Mouse (Mus musculus) intestine, embryonic 15.5 days (tissue): ENCODE measurements at regions not wholly inside any gene's neighbourhood (a gene's known extent, or its start where the extent isn't known, plus 50 kb on each side); places are given as distances from the start of the nearest gene placed in this dataset.
A peak's percentile ranks its signal among the peaks of the same experiment; 100 is the strongest.

Experiments used
- ATAC-seq: fragments of 200-750 bp; cut with Nextera tagmentation; 2 replicates; pipeline ENCODE4 v1.8.0; 2017; ENCODE audit warnings: moderate TSS enrichment, moderate library complexity
- H3K27ac ChIP-seq: fragments of 300-500 bp; sonication (generic); 2 replicates; pipeline ENCODE4 v1.5.1; 2015; ENCODE audit warnings: mild to moderate bottlenecking, inconsistent platforms
- H3K27me3 ChIP-seq: fragments of 300-500 bp; sonication (generic); replicated peaks from 2 replicates; pipeline ENCODE4 v1.6.1; 2015; ENCODE audit warnings: inconsistent platforms
- H3K36me3 ChIP-seq: fragments of 300-500 bp; sonication (generic); 2 replicates; pipeline ENCODE4 v1.6.1; 2015; ENCODE audit warnings: inconsistent platforms
- H3K4me1 ChIP-seq: fragments of 300-500 bp; sonication (generic); replicated peaks from 2 replicates; pipeline ENCODE4 v1.6.1; 2015; ENCODE audit warnings: inconsistent platforms
- H3K4me2 ChIP-seq: fragments of 300-500 bp; sonication (generic); replicated peaks from 2 replicates; pipeline ENCODE4 v1.6.1; 2015; ENCODE audit warnings: mild to moderate bottlenecking, inconsistent platforms
- H3K4me3 ChIP-seq: fragments of 300-500 bp; sonication (generic); replicated peaks from 2 replicates; pipeline ENCODE4 v1.5.1; 2015; ENCODE audit warnings: inconsistent platforms
- H3K9ac ChIP-seq: fragments of 300-500 bp; sonication (generic); 2 replicates; pipeline ENCODE4 v1.6.1; 2015; ENCODE audit warnings: inconsistent platforms
- H3K9me3 ChIP-seq: fragments of 300-500 bp; sonication (generic); 2 replicates; pipeline ENCODE4 v1.6.1; 2016; ENCODE audit warnings: inconsistent platforms
- WGBS: fragments of 180-500 bp; shearing (Covaris S2); methylation state at CpG from one replicate; pipeline ENCODE4 v1.1.7; 2015; 5-methylcytosine and 5-hydroxymethylcytosine counted together

DNA sequence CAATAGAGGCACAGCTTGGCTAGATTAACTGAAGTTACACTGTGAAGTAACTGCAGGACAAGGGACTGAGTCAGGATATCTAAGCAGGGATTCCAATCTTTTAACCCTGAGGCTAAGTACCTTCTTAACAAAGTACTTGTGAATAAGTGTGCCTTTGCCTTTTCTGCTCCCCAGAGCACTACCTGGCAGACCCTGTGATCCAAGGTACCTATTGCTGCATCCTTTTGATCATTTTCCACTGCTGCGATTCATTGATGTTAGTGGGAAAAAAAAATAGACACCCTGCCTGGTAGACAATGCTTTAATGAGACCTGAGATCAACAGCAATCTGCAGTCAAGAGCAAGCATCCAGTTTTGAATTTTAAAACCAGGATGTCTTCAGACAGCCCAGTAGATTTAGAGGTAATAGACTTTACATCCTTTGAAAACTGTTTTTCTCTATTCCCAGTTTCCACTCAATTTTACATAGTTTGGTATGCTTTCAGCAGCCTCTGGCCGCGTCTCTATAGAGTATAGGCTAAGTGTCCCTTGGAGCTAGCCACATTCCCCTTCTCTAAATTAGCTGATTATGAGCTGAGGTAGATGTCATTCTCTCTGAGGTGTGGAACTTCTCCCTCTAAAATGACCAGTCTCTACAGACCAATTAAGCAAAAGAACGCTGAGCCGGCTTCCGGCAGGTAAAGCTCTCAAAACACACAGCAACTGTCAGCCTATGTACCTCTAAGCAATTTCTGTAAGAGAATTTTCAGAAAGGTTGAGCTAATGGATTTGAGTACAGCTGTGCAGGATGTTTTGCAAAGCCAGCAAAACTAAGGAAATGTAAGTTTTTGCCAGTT lies 653.0 kb upstream of the G6pd2 start:
- H3K4me3 ChIP-seq, result no peak overlapping the region
- H3K9ac ChIP-seq, result no peak overlapping the region
- WGBS, result 71% methylated on average over 6 of the region's 6 CpGs
- ATAC-seq, result no peak
- H3K4me2 ChIP-seq, result no peak overlapping the region
- H3K36me3 ChIP-seq, result no peaks in the 10 kb centered on the region
- H3K27me3 ChIP-seq, result no peaks in the 10 kb centered on the region
- H3K4me1 ChIP-seq, result no peaks in the 10 kb centered on the region
- no peak overlapping the region for H3K27ac ChIP-seq
- no peaks in the 10 kb centered on the region for H3K9me3 ChIP-seq

DNA sequence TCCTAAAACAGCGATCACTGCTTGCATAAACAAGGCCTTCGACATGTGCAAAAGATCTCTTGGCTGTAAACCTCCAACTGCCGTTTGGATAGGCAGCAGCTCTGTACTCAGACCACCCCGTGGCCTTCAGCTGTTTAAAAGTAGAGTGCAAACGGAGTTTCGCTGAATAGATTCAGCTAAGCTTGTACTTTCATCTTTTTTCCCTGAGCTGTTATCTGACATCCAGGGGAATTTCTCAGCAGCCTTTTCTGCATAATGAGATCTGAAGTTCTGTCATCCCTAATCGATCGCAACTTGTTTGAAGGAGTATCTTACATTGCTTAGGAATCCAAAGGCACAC lies 652.4 kb upstream of the G6pd2 start:
- H3K27ac ChIP-seq, result no peak overlapping the region
- no peaks in the 10 kb centered on the region for H3K36me3 ChIP-seq
- 42% methylated on average over 8 of the region's 8 CpGs for WGBS
- no peaks in the 10 kb centered on the region for H3K9me3 ChIP-seq
- H3K27me3 ChIP-seq, result no peaks in the 10 kb centered on the region
- ATAC-seq, result 0 out of 2 replicates have a peak, but pooled peaks have one; percentile 51
- H3K4me3 ChIP-seq, result no peak overlapping the region
- no peak overlapping the region for H3K9ac ChIP-seq
- H3K4me2 ChIP-seq, result no peak overlapping the region
- H3K4me1 ChIP-seq, result no peaks in the 10 kb centered on the region
